Mouse (Mus musculus) heart, embryonic 14.5 days (tissue): ENCODE measurements around the gene Tmem161a. TPM values are rescaled to one million over a fixed set of nuclear protein-coding genes. Genes with fewer than 3 reads are reported as not detected.

Experiments
- ATAC-seq: fragments of 200-750 bp; cut with Nextera tagmentation; 2 replicates; pipeline ENCODE4 v1.8.0; 2017; ENCODE audit warnings: low read depth, moderate TSS enrichment; ENCODE audit not compliant: insufficient number of reproducible peaks, insufficient read depth, low FRiP score
- H3K27ac ChIP-seq, 2 experiments: fragments of 200-500 bp in 1 of 2; fragments of 300-500 bp in 1 of 2; sonication (generic) in 1 of 2; replicated peaks in 1 of 2; 2 replicates each; pipeline ENCODE4 v1.5.1; 2012 to 2014; ENCODE audit warnings: low read depth in 2 of 2, low read length in 2 of 2, control low read depth in 1 of 2, mild to moderate bottlenecking in 1 of 2, mixed read lengths in 1 of 2; ENCODE audit not compliant: control insufficient read depth in 1 of 2, insufficient read depth in 1 of 2
- H3K27me3 ChIP-seq: fragments of 300-500 bp; sonication (generic); 2 replicates; pipeline ENCODE4 v1.6.1; 2014; ENCODE audit warnings: mild to moderate bottlenecking, low read length, control low read depth; ENCODE audit not compliant: control insufficient read depth, insufficient read depth
- H3K36me3 ChIP-seq: fragments of 300-500 bp; sonication (generic); 2 replicates; pipeline ENCODE4 v1.6.1; 2014; ENCODE audit warnings: mild to moderate bottlenecking, control low read depth, low read length, mixed read lengths; ENCODE audit not compliant: control insufficient read depth, insufficient read depth
- H3K4me1 ChIP-seq, 2 experiments: fragments of 200-500 bp in 1 of 2; fragments of 300-500 bp in 1 of 2; sonication (generic) in 1 of 2; 2 replicates each; pipeline ENCODE4 v1.6.1; 2012 to 2014; ENCODE audit warnings: low read length in 2 of 2, control low read depth in 1 of 2, mixed read lengths in 1 of 2; ENCODE audit not compliant: control insufficient read depth in 2 of 2, insufficient read depth in 2 of 2
- H3K4me2 ChIP-seq: fragments of 300-500 bp; sonication (generic); 2 replicates; pipeline ENCODE4 v1.6.1; 2014; ENCODE audit warnings: mild to moderate bottlenecking, low read length
- H3K4me3 ChIP-seq, 2 experiments: fragments of 200-500 bp in 1 of 2; fragments of 300-500 bp in 1 of 2; sonication (generic) in 1 of 2; 2 replicates each; pipeline ENCODE4 v1.5.1; 2012 to 2014; ENCODE audit warnings: low read length in 2 of 2, mild to moderate bottlenecking in 2 of 2, control low read depth in 1 of 2, low read depth in 1 of 2, moderate library complexity in 1 of 2; ENCODE audit not compliant: control insufficient read depth in 1 of 2, insufficient read depth in 1 of 2
- H3K9ac ChIP-seq: fragments of 300-500 bp; sonication (generic); 2 replicates; pipeline ENCODE4 v1.6.1; 2014; ENCODE audit warnings: mild to moderate bottlenecking, low read length
- H3K9me3 ChIP-seq: fragments of 300-500 bp; sonication (generic); 2 replicates; pipeline ENCODE4 v1.6.1; 2016; ENCODE audit warnings: low read length, control low read depth; ENCODE audit not compliant: control insufficient read depth
- WGBS: fragments of 180-500 bp; shearing (Covaris S2); extraction: QIAGEN DNeasy Blood & Tissue Kit; methylation state at CpG from one replicate; pipeline ENCODE4 v1.1.7; 2014; 5-methylcytosine and 5-hydroxymethylcytosine counted together
- polyA plus RNA-seq: library from polyadenylated mRNA; unstranded; fragments of >200 nt; fragmentation: Nextera tagmentation; extraction: Ambion mirVana; gene quantifications from 2 replicates; pipeline ENCODE4 v1.2.1, GENCODE M21; 2014

The Tmem161a gene
- polyA plus RNA-seq, 1 experiment from 2014 or later = 77.4 TPM

DNA sequence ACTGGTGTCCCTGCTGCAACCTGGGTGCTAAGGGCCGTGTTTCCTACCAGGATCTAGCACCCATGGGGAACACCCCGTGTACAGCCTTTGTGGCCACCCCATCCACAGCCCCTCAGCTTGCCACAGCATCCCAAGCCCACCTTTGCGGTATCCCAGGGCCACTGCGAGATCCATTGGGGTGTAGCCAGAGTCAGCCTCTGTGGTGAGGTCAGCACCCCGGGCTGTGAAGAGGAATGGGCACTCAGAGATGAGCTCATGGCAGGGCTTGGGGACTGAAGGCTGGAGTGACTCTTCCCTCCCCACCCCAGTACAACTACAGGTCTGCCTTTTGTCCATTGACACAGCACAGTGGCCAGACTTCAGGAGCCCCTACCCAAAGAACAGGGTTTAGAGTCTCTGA is 38.1 kb upstream of the Tmem161a start:
- H3K4me3 ChIP-seq = no peak overlapping the region
- no peak for ATAC-seq
- no peak overlapping the region for H3K9ac ChIP-seq
- H3K36me3 ChIP-seq = peaks cover 53% of the 10 kb centered on the region
- H3K27ac ChIP-seq = no peak overlapping the region
- peaks cover 22 to 36% of the 10 kb centered on the region in 2 experiments for H3K4me1 ChIP-seq
- WGBS = 94% methylated on average over 5 of the region's 5 CpGs
- no peaks in the 10 kb centered on the region for H3K9me3 ChIP-seq
- no peaks in the 10 kb centered on the region for H3K27me3 ChIP-seq
- H3K4me2 ChIP-seq = no peak overlapping the region

DNA sequence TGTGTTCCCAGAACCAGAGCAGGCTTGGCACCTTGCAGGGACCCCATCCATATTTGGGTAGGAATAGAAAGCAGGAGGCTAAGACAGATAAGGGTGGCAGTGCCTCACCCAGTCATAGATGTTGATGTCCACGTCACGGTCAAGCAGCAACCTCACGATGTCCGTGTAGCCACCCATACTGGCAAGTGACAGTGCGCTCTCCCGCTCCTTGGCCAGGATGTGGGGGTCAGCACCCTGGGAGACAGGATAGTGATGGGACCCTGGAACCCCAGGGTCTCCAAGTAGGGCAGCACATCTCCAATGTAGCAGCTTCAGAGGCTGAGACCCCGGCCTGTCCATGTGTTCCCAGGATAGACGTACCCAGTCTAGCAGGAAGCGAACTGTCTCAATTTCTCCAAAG is 37.2 kb upstream of the Tmem161a start:
- WGBS = 66% methylated on average over 9 of the region's 9 CpGs
- Histone ChIP-seq H3K36me3 (peaks cover 53% of the 10 kb centered on the region), H3K27me3 (no peaks in the 10 kb centered on the region), H3K9ac (no peak overlapping the region), H3K4me3 (no peak overlapping the region), H3K4me1 (peaks cover 14 to 28% of the 10 kb centered on the region in 2 experiments), H3K4me2 (no peak overlapping the region), H3K27ac (peak overlapping the region; percentile 48 to 49; a peak in 1 of 4 replicates), H3K9me3 (no peaks in the 10 kb centered on the region)
- ATAC-seq = no peak

DNA sequence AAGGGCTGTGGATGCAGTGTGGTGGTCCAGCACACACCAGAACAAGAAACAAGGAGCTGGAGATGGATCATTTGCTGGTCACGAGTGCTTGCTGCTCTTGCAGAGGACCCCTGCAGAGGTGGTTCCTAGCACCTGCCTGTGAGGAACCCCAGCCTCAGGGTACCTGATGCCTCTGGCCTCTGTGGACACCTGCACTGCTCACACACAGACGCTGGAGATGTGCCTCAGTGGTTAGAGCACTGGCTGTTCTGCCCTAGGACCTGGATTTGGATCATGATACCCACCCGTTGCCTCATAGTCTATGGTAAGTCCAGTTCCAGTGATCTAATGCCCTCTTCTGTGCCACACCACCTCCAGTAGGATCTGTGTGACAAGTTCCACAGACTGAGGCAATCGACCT is 35.6 kb upstream of the Tmem161a start:
- peaks cover 53% of the 10 kb centered on the region for H3K36me3 ChIP-seq
- no peak overlapping the region for H3K4me3 ChIP-seq
- WGBS = 83% methylated on average over 4 of the region's 4 CpGs
- H3K27ac ChIP-seq = no peak overlapping the region
- no peak for ATAC-seq
- H3K4me1 ChIP-seq = peaks cover 16 to 29% of the 10 kb centered on the region in 2 experiments
- no peaks in the 10 kb centered on the region for H3K9me3 ChIP-seq
- no peaks in the 10 kb centered on the region for H3K27me3 ChIP-seq
- H3K4me2 ChIP-seq = no peak overlapping the region
- no peak overlapping the region for H3K9ac ChIP-seq

DNA sequence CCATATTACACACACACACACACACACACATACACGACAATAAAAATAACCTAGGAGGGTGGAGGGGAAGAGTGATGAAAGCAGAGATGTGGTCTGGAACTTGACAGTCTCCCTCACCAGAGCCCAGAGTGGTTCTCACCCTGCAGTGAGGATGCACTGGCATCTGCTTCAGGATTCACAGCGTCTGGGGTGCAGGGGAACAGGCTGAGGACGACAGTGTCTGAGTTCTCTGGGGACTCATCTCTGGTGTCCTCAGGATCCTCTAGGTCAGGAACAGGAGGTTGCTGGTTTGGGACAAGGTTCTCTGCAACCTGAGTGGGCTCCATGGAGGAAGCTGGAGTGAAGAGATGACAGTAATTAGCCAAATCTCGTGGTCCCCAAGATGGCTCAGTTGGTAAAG is 34.3 kb upstream of the Tmem161a start:
- Histone ChIP-seq H3K9ac (peak overlapping the region; percentile 82; the same call in 1 of the 2 replicates), H3K36me3 (peaks cover 58% of the 10 kb centered on the region), H3K27ac (no peak overlapping the region), H3K9me3 (no peaks in the 10 kb centered on the region), H3K4me1 (peaks cover 13 to 23% of the 10 kb centered on the region in 2 experiments), H3K27me3 (no peaks in the 10 kb centered on the region), H3K4me3 (peak overlapping the region in 1 of 2 experiments; percentile 76; a peak in 1 of 4 replicates), H3K4me2 (peak overlapping the region; percentile 81)
- ATAC-seq = no peak
- 78% methylated on average over 4 of the region's 4 CpGs for WGBS

DNA sequence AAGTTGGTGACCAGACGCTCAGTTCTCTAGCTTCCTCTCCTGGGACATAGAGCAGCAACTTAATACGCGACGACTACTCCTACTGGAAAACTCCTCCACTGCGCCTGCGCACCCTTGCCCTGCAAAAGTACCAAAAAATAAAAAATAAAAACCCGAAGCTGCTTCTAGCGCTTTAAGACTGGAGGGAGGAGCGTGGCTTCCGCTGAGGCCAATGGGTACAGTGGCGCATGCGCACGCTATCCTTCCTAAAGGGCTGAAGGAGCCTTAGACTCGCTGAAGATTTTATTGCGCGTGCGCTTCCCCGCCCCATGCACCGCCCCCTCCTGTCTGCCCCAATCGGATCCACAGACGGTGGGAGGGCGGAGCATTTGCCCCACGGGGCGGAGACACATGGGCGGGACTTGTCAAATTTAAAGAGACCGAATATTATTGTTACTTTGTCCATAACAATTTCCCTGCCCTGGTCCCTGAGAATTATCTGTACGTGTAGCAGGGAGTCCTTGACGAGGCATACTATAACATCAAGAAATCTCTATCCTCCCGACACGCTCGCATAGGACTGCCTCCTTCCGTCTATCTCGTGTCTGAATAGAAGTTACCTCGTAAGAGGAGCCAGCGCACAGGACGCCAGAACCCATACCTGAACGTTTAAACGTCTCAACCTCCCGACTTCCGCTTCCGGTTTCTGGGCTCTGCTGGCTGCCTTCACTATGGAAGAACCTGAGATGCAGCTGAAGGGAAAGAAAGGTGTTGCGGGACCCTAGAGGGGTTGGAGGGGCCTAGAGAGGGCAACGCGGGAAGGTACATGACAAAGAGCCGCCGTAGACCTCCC is 32.9 kb upstream of the Tmem161a start, which contains the start of the genes Rfxank, Borcs8 and Mef2b:
TSS of gene Rfxank (minus strand) at position 129 of the 832 bp plus-strand sequence.
TSS of gene Borcs8 (plus strand) at position 474 of the 832 bp plus-strand sequence.
TSS of gene Mef2b (plus strand) at position 686 of the 832 bp plus-strand sequence.
- Histone ChIP-seq H3K9ac (peak within 1 kb of the TSS; percentile 84), H3K4me1 (peaks cover 13 to 23% of the 10 kb centered on the region in 2 experiments), H3K27ac (peak within 1 kb of the TSS; percentile 81 to 83), H3K9me3 (no peaks in the 10 kb centered on the region), H3K4me3 (peak within 1 kb of the TSS; percentile 76 to 97), H3K4me2 (peak within 1 kb of the TSS; percentile 81), H3K36me3 (peaks cover 53% of the 10 kb centered on the region), H3K27me3 (no peaks in the 10 kb centered on the region)
- peak; percentile 97 for ATAC-seq
- under 1% methylated on average over 46 of the region's 46 CpGs for WGBS

DNA sequence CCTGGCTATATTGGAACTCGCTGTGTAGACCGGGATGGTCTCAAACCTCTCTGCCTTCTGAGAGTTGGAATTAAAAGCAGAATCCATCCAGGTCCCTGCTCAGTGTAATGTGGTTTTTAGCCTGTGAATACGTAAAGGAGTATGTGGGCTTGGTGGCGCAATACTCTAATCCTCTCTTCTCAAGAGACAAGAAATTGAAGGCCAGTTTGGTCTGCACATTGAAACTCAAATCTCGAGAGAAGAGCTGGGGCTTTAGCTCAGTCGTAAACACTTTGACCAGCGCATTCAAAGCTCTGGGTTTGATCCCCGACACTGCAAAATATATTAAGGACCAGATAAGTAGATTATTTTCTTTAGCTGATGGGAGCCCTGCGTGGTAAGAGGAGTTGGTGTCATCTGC is 32.2 kb upstream of the Tmem161a start:
- Histone ChIP-seq H3K36me3 (peaks cover 53% of the 10 kb centered on the region), H3K27ac (peak overlapping the region; percentile 81 to 83), H3K9me3 (no peaks in the 10 kb centered on the region), H3K27me3 (no peaks in the 10 kb centered on the region), H3K4me3 (peak overlapping the region; percentile 76 to 97), H3K4me2 (peak overlapping the region; percentile 81), H3K9ac (peak overlapping the region; percentile 84), H3K4me1 (peaks cover 11 to 17% of the 10 kb centered on the region in 2 experiments)
- ATAC-seq = no peak
- 7% methylated on average over 9 of the region's 9 CpGs for WGBS

DNA sequence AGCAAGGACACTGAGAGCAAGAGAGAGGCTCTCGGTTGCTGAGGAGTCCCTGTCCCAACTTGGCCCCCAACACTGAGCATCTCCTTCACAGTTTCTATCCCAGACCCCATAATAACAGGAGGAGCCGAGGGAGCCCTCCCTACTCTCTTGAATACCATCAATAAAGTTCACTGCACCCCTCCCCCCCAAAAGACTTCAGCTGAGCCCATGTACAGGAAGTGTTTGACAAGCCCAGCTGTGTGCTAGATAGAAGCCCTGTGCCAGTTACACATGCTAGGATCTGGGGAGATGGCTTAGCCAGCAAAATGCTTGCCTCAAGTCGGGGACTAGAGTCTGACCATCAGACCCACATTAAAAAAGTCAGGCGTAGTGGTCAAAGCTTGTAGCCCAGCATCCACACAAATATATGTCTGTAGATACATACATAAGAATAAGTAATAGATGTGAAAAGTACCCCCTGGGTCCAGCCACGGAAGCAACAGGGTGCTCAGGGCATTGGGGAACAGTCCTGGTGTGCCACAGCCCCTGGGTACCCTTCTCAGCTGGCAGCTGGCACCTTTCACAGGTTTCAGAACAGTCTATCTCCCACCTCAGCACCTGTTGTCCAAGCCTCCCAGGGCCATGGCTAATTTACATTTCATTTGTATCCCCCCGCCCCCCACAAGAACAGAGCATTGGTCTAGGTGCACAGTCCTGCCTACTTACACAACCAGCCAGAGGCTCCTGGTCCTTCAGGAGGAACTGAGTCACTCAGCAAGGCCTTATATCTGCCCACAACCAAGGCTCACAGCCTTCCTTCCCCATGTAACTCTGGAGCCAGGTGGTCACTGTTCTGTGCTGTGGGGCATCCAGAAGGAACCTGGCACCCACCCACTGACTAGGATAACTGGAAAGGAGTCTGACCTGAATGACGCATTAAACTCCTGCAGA is 24.2 kb upstream of the Tmem161a start:
- Histone ChIP-seq H3K4me1 (no peaks in the 10 kb centered on the region; a peak in 1 of 4 replicates), H3K36me3 (peaks cover 38% of the 10 kb centered on the region), H3K27ac (no peak overlapping the region), H3K4me3 (no peak overlapping the region), H3K4me2 (no peak overlapping the region), H3K27me3 (peaks cover 3% of the 10 kb centered on the region; the same call in 1 of the 2 replicates), H3K9me3 (no peaks in the 10 kb centered on the region), H3K9ac (no peak overlapping the region)
- no peak for ATAC-seq
- 81% methylated on average over 7 of the region's 7 CpGs for WGBS
